Mouse (Mus musculus) lung, postnatal 4 days (tissue): ENCODE measurements around the gene Lrrc45.
A peak's percentile ranks its signal among the peaks of the same experiment; 100 is the strongest.
"Not testable (repeated sequence)": the region's sequence is repeated elsewhere in the genome, so short reads cannot be mapped to it uniquely, and the experiment has no call there.

Source experiments
- DNase-seq, 2 experiments: peaks; one replicate each; pipeline ENCODE4 v3.0.0; 2021

Gene Lrrc45

GRCm38 (mm10) chr11:120728530-120729240 is 15.0 kb downstream of the Lrrc45 start:
- DNase-seq = no peak

- peak; percentile 82 for DNase-seq
Observed at GRCm38 (mm10) chr11:120729432-120730050, 15.8 kb downstream of the Lrrc45 start.

GRCm38 (mm10) chr11:120730331-120730870 is 16.7 kb downstream of the Lrrc45 start:
- DNase-seq = peak in 1 of 2 experiments; percentile 7

GRCm38 (mm10) chr11:120731395-120731794 is 17.7 kb downstream of the Lrrc45 start:
- DNase-seq = no peak

- peak; percentile 56 to 68 for DNase-seq
Observed at GRCm38 (mm10) chr11:120731858-120732680, 18.3 kb downstream of the Lrrc45 start, which contains the start of gene Cbr2. Gene Cbr2, minus strand, starts transcription at chr11:120732114.

GRCm38 (mm10) chr11:120733521-120733920 is 19.8 kb downstream of the Lrrc45 start:
- peak; percentile 79 to 84 for DNase-seq

- no peak for DNase-seq
Observed at GRCm38 (mm10) chr11:120736424-120736823, 22.7 kb downstream of the Lrrc45 start.

GRCm38 (mm10) chr11:120740981-120741380 is 27.3 kb downstream of the Lrrc45 start:
- no peak for DNase-seq

- DNase-seq = peak; percentile 67 to 87
Observed at GRCm38 (mm10) chr11:120744121-120744701, 30.5 kb downstream of the Lrrc45 start.

- peak in 1 of 2 experiments; percentile 21 for DNase-seq
Observed at GRCm38 (mm10) chr11:120747974-120748373, 34.2 kb downstream of the Lrrc45 start.

GRCm38 (mm10) chr11:120749430-120749829 is 35.7 kb downstream of the Lrrc45 start:
- DNase-seq = peak in 1 of 2 experiments; percentile 65

- no peak for DNase-seq
Observed at GRCm38 (mm10) chr11:120751606-120752005, 37.9 kb downstream of the Lrrc45 start.

GRCm38 (mm10) chr11:120760236-120760635 is 46.5 kb downstream of the Lrrc45 start:
- DNase-seq = no peak

GRCm38 (mm10) chr11:120761811-120762671 is 48.3 kb downstream of the Lrrc45 start:
- no peak for DNase-seq

GRCm38 (mm10) chr11:120762672-120763041 is 48.9 kb downstream of the Lrrc45 start, which contains the start of gene Hmga1b:
Gene Hmga1b, plus strand, starts transcription at chr11:120762794.
- not testable (repeated sequence) for DNase-seq

- not testable (repeated sequence) for DNase-seq
Observed at GRCm38 (mm10) chr11:120763121-120763999, 49.6 kb downstream of the Lrrc45 start.

GRCm38 (mm10) chr11:120767023-120767422 is 53.3 kb downstream of the Lrrc45 start:
- not testable (repeated sequence) for DNase-seq

GRCm38 (mm10) chr11:120768206-120768605 is 54.5 kb downstream of the Lrrc45 start:
- no peak for DNase-seq
